Mouse (Mus musculus) CH12.LX (cell line): ENCODE results near the gene Smcr8.

ENCODE experiments used
- CTCF ChIP-seq, 2 experiments: IDR thresholded peaks in 1 of 2; conservative IDR thresholded peaks in 1 of 2; 2 replicates each; pipeline ENCODE4 v1.5.1; 2011 to 2012; ENCODE audit warnings: low read depth in 2 of 2, low read length in 2 of 2, improper control_type of control experiment in 1 of 2, inconsistent platforms in 1 of 2, mild to moderate bottlenecking in 1 of 2, moderate library complexity in 1 of 2
- UBTF ChIP-seq: IDR thresholded peaks from 2 replicates; pipeline ENCODE4 v1.6.1; 2012; ENCODE audit warnings: low read depth, mild to moderate bottlenecking, inconsistent platforms, low read length, improper control_type of control experiment, moderate library complexity

GRCm38 (mm10) chr11:60828903-60829302 lies 51.6 kb downstream of the Smcr8 start:
- no peak for TF ChIP-seq UBTF
- peak in 1 of 2 experiments; percentile 67; a peak in 2 of 4 replicates for TF ChIP-seq CTCF (conservative IDR thresholded peaks at IDR 0.05 in 1 of 2, IDR thresholded peaks at IDR 0.05 in 1 of 2; ENCODE audit: low read depth in 2 of 2, low read length in 2 of 2)
